Mouse (Mus musculus) kidney, postnatal 4 days (tissue): Measurements from ENCODE around the gene Prdx3.
"Not testable (repeated sequence)": the region's sequence is repeated elsewhere in the genome, so short reads cannot be mapped to it uniquely, and the experiment has no call there.

Experiments
- DNase-seq, 2 experiments: peaks; one replicate each; pipeline ENCODE4 v3.0.0; 2021; ENCODE audit warnings: mixed read lengths in 2 of 2

Gene Prdx3

GRCm38 (mm10) chr19:60874064-60874694 lies at the start of gene Prdx3:
Gene Prdx3 (minus strand): TSS chr19:60874556.
- DNase-seq = peak; percentile 96 to 97

- no peak for DNase-seq
Measured at GRCm38 (mm10) chr19:60916869-60917570, 42.7 kb upstream of the Prdx3 start.

GRCm38 (mm10) chr19:60915862-60916261 lies 41.5 kb upstream of the Prdx3 start:
- DNase-seq = no peak

GRCm38 (mm10) chr19:60915236-60915635 lies 40.9 kb upstream of the Prdx3 start:
- no peak for DNase-seq

- DNase-seq = no peak
Measured at GRCm38 (mm10) chr19:60911653-60912052, 37.3 kb upstream of the Prdx3 start.

GRCm38 (mm10) chr19:60910304-60910703 lies 35.9 kb upstream of the Prdx3 start:
- DNase-seq = no peak

GRCm38 (mm10) chr19:60905477-60905876 lies 31.1 kb upstream of the Prdx3 start:
- DNase-seq = no peak

- no peak for DNase-seq
Measured at GRCm38 (mm10) chr19:60903971-60904370, 29.6 kb upstream of the Prdx3 start.

- no peak for DNase-seq
Measured at GRCm38 (mm10) chr19:60903139-60903538, 28.8 kb upstream of the Prdx3 start.

GRCm38 (mm10) chr19:60895251-60895880 lies 21.0 kb upstream of the Prdx3 start:
- DNase-seq = no peak

- DNase-seq = peak; percentile 82 to 83
Measured at GRCm38 (mm10) chr19:60891934-60892547, 17.7 kb upstream of the Prdx3 start.

- peak; percentile 19 to 27 for DNase-seq
Measured at GRCm38 (mm10) chr19:60891123-60891470, 16.7 kb upstream of the Prdx3 start.

- DNase-seq = no peak
Measured at GRCm38 (mm10) chr19:60890391-60891122, 16.2 kb upstream of the Prdx3 start.

- peak; percentile 98 for DNase-seq
Measured at GRCm38 (mm10) chr19:60889714-60890315, 15.5 kb upstream of the Prdx3 start, which contains the start of gene Grk5. Gene Grk5 (plus strand): TSS chr19:60889749.

- peak; percentile 78 to 86 for DNase-seq
Measured at GRCm38 (mm10) chr19:60889101-60889713, 14.9 kb upstream of the Prdx3 start.

GRCm38 (mm10) chr19:60887637-60888036 lies 13.3 kb upstream of the Prdx3 start:
- no peak for DNase-seq

- DNase-seq = peak; percentile 8 to 41
Measured at GRCm38 (mm10) chr19:60883129-60883528, 8.8 kb upstream of the Prdx3 start.

GRCm38 (mm10) chr19:60873501-60873900 lies 855 bp downstream of the Prdx3 start:
- DNase-seq = peak; percentile 23 to 40

GRCm38 (mm10) chr19:60872272-60872671 lies 2.1 kb downstream of the Prdx3 start:
- DNase-seq = no peak

GRCm38 (mm10) chr19:60871366-60871765 lies 3.0 kb downstream of the Prdx3 start:
- DNase-seq = no peak

- DNase-seq = no peak
Measured at GRCm38 (mm10) chr19:60870489-60870888, 3.9 kb downstream of the Prdx3 start.

- DNase-seq = not testable (repeated sequence)
Measured at GRCm38 (mm10) chr19:60866169-60866568, 8.2 kb downstream of the Prdx3 start.
